Mouse (Mus musculus) heart, adult 2 months (tissue): ENCODE measurements around the gene Prcd. TPM values are rescaled to one million over a fixed set of nuclear protein-coding genes. Genes with fewer than 3 reads are reported as not detected.
A peak's percentile ranks its signal among the peaks of the same experiment; 100 is the strongest.
"Not testable (repeated sequence)": the region's sequence is repeated elsewhere in the genome, so short reads cannot be mapped to it uniquely, and the experiment has no call there.

Experiments
- DNase-seq, 2 experiments: peaks; one replicate each; pipeline ENCODE4 v3.0.0; 2021
- H3K27ac ChIP-seq: fragments of 200-600 bp; 2 replicates; pipeline ENCODE4 v1.8.1; 2022
- H3K27me3 ChIP-seq: fragments of 200-500 bp; 2 replicates; pipeline ENCODE4 v1.6.1; 2012; ENCODE audit warnings: mild to moderate bottlenecking, low read length, inconsistent platforms, mixed read lengths; ENCODE audit not compliant: control insufficient read depth, insufficient read depth
- H3K36me3 ChIP-seq: fragments of 200-500 bp; 2 replicates; pipeline ENCODE4 v1.6.1; 2012; ENCODE audit warnings: low read length, inconsistent platforms; ENCODE audit not compliant: control insufficient read depth, insufficient read depth
- H3K4me1 ChIP-seq: fragments of 200-500 bp; 2 replicates; pipeline ENCODE4 v1.6.1; 2011; ENCODE audit warnings: low read length; ENCODE audit not compliant: control insufficient read depth, insufficient read depth
- H3K4me3 ChIP-seq: fragments of 200-600 bp; 2 replicates; pipeline ENCODE4 v1.8.1; 2022
- H3K79me2 ChIP-seq: fragments of 200-500 bp; replicated peaks from 2 replicates; pipeline ENCODE4 v1.6.1; 2012; ENCODE audit warnings: mild to moderate bottlenecking, inconsistent platforms, low read length, moderate library complexity, mixed read lengths; ENCODE audit not compliant: control insufficient read depth, insufficient read depth
- H3K9ac ChIP-seq: fragments of 200-500 bp; 2 replicates; pipeline ENCODE4 v1.6.1; 2012; ENCODE audit warnings: low read depth, mild to moderate bottlenecking, control low read depth, inconsistent platforms, low read length, mixed read lengths
- CTCF ChIP-seq: fragments of 200-600 bp; IDR thresholded peaks from 2 replicates; pipeline ENCODE4 v1.8.1; 2022; ENCODE audit warnings: antibody characterized with exemption, mild to moderate bottlenecking, moderate library complexity
- EP300 ChIP-seq: fragments of 200-500 bp; IDR thresholded peaks from 2 replicates; pipeline ENCODE4 v1.6.1; 2011; ENCODE audit warnings: low read depth, low read length, control low read depth; ENCODE audit not compliant: insufficient read depth
- POLR2A ChIP-seq: fragments of 200-500 bp; IDR thresholded peaks from 2 replicates; pipeline ENCODE4 v1.6.1; 2011; ENCODE audit warnings: mild to moderate bottlenecking, low read depth, low read length, control low read depth; ENCODE audit not compliant: insufficient read depth
- WGBS: fragments of 180-500 bp; shearing (Covaris S2); methylation state at CpG from one replicate; pipeline ENCODE4 v1.1.7; 2018; 5-methylcytosine and 5-hydroxymethylcytosine counted together
- intact Hi-C: fragments of 180-260 bp; cut with DNase I; formaldehyde crosslinking; loops from one replicate; pipeline ENCODE4 v1.15.1; 2025
- long read RNA-seq: library from polyadenylated mRNA; stranded (forward); transcript quantifications from one replicate; pipeline ENCODE4 v2.0.0, GENCODE M21; 2021
- polyA plus RNA-seq: library from polyadenylated mRNA; depleted of rRNA; stranded (reverse); fragments of >200 nt; gene quantifications from 2 replicates; pipeline ENCODE4 v1.2.3, GENCODE M21; 2012; rRNA removed
- total RNA-seq, 2 experiments: library from RNA; stranded (reverse); gene quantifications; 2 replicates each; pipeline ENCODE4 v1.2.3; 2021

Gene Prcd
- 1 to 10 TPM; 1.1 to 1.3 TPM for total RNA-seq
- 0.76 and 1.1 TPM in 2 replicates for polyA plus RNA-seq
- long read RNA-seq: 0 reads

GRCm38 (mm10) chr11:116653234-116653633 lies at the start of gene Prcd:
Prcd (plus strand) TSS chr11:116653534.
- no peak for DNase-seq
- peak within 1 kb of the TSS; percentile 59 for H3K4me3 ChIP-seq
- H3K36me3 ChIP-seq: no peaks in the 10 kb centered on the region
- 8% methylated on average over 10 of the region's 10 CpGs for WGBS
- peak within 1 kb of the TSS; percentile 94 for H3K9ac ChIP-seq
- H3K27me3 ChIP-seq: peaks cover 3% of the 10 kb centered on the region; the same call in 1 of the 2 replicates
- TF ChIP-seq POLR2A: no peak
- H3K27ac ChIP-seq: peak within 1 kb of the TSS; percentile 82
- peaks cover 9% of the 10 kb centered on the region for H3K4me1 ChIP-seq
- intact Hi-C loops: no loop called here
- H3K79me2 ChIP-seq: no peaks in the 10 kb centered on the region

- no peak overlapping the region for H3K9ac ChIP-seq
- peaks cover 3% of the 10 kb centered on the region for H3K79me2 ChIP-seq
- no peak for DNase-seq
- H3K36me3 ChIP-seq: no peaks in the 10 kb centered on the region
- 92% methylated on average over 12 of the region's 12 CpGs for WGBS
- no peaks in the 10 kb centered on the region for H3K4me1 ChIP-seq
- intact Hi-C loops: no loop called here
- TF ChIP-seq CTCF (no peak), EP300 (no peak), POLR2A (no peak)
- H3K4me3 ChIP-seq: no peak overlapping the region
- no peaks in the 10 kb centered on the region for H3K27me3 ChIP-seq
- no peak overlapping the region for H3K27ac ChIP-seq
Observed at GRCm38 (mm10) chr11:116604097-116604496, 49.2 kb upstream of the Prcd start.

GRCm38 (mm10) chr11:116607717-116608116 lies 45.6 kb upstream of the Prcd start:
- TF ChIP-seq EP300: no peak
- no peak for TF ChIP-seq POLR2A
- no peak for TF ChIP-seq CTCF
- no peak for DNase-seq
- intact Hi-C loops: no loop called here
- Histone ChIP-seq H3K36me3 (no peaks in the 10 kb centered on the region), H3K27ac (no peak overlapping the region), H3K4me1 (no peaks in the 10 kb centered on the region; the same call in 1 of the 2 replicates), H3K4me3 (no peak overlapping the region), H3K9ac (no peak overlapping the region), H3K27me3 (no peaks in the 10 kb centered on the region), H3K79me2 (peaks cover 5% of the 10 kb centered on the region)
- 82% methylated on average over 3 of the region's 3 CpGs for WGBS

- peaks cover 5% of the 10 kb centered on the region for H3K79me2 ChIP-seq
- H3K4me1 ChIP-seq: peaks cover 8% of the 10 kb centered on the region
- TF ChIP-seq CTCF (no peak), EP300 (no peak), POLR2A (no peak)
- no peaks in the 10 kb centered on the region for H3K36me3 ChIP-seq
- intact Hi-C loops: no loop called here
- DNase-seq: no peak
- H3K9ac ChIP-seq: no peak overlapping the region
- no peaks in the 10 kb centered on the region for H3K27me3 ChIP-seq
- 84% methylated on average over 15 of the region's 15 CpGs for WGBS
- H3K27ac ChIP-seq: no peak overlapping the region
- H3K4me3 ChIP-seq: no peak overlapping the region
Observed at GRCm38 (mm10) chr11:116609965-116610630, 43.2 kb upstream of the Prcd start.

GRCm38 (mm10) chr11:116611168-116611567 lies 42.2 kb upstream of the Prcd start:
- H3K36me3 ChIP-seq, H3K27ac ChIP-seq, H3K79me2 ChIP-seq, intact Hi-C loops, H3K4me3 ChIP-seq, H3K27me3 ChIP-seq, H3K9ac ChIP-seq, DNase-seq: not testable (repeated sequence)
- WGBS: 90% methylated on average over 9 of the region's 9 CpGs
- peaks cover 13% of the 10 kb centered on the region for H3K4me1 ChIP-seq

GRCm38 (mm10) chr11:116611883-116612282 lies 41.5 kb upstream of the Prcd start:
- TF ChIP-seq CTCF (no peak), EP300 (no peak), POLR2A (no peak)
- Histone ChIP-seq H3K4me1 (peaks cover 20% of the 10 kb centered on the region), H3K4me3 (no peak overlapping the region), H3K9ac (no peak overlapping the region), H3K79me2 (peaks cover 8% of the 10 kb centered on the region), H3K27ac (no peak overlapping the region), H3K36me3 (peaks cover 2% of the 10 kb centered on the region; the same call in 1 of the 2 replicates), H3K27me3 (no peaks in the 10 kb centered on the region)
- WGBS: 88% methylated on average over 9 of the region's 9 CpGs
- DNase-seq: no peak
- intact Hi-C loops: no loop called here
